Mouse (Mus musculus) hindbrain, postnatal 0 days (tissue): ENCODE measurements at regions not wholly inside any gene's neighbourhood (a gene's known extent, or its start where the extent isn't known, plus 50 kb on each side); places are given as distances from the start of the nearest gene placed in this dataset.

Source experiments
- ATAC-seq: fragments of 200-750 bp; cut with Nextera tagmentation; 2 replicates; pipeline ENCODE4 v1.8.0; 2017; ENCODE audit warnings: mild to moderate bottlenecking, moderate TSS enrichment, moderate library complexity
- DNase-seq: peaks from one replicate; pipeline ENCODE4 v3.0.0-alpha.2; 2015; ENCODE audit warnings: low spot score
- H3K27ac ChIP-seq: fragments of 300-500 bp; sonication (generic); 2 replicates; pipeline ENCODE4 v1.5.1; 2014; ENCODE audit warnings: mild to moderate bottlenecking
- H3K27me3 ChIP-seq: fragments of 300-500 bp; sonication (generic); 2 replicates; pipeline ENCODE4 v1.6.1; 2014; ENCODE audit warnings: low read length, mixed read lengths; ENCODE audit not compliant: insufficient read depth
- H3K36me3 ChIP-seq: fragments of 300-500 bp; sonication (generic); 2 replicates; pipeline ENCODE4 v1.6.1; 2014; ENCODE audit warnings: low read length, mixed read lengths; ENCODE audit not compliant: insufficient read depth
- H3K4me1 ChIP-seq: fragments of 300-500 bp; sonication (generic); 2 replicates; pipeline ENCODE4 v1.6.1; 2014; ENCODE audit warnings: antibody characterized with exemption, low read length, mixed read lengths; ENCODE audit not compliant: insufficient read depth
- H3K4me2 ChIP-seq: fragments of 300-500 bp; sonication (generic); 2 replicates; pipeline ENCODE4 v1.6.1; 2014; ENCODE audit warnings: low read depth, mild to moderate bottlenecking, low read length, moderate library complexity, mixed read lengths
- H3K4me3 ChIP-seq: fragments of 300-500 bp; sonication (generic); 2 replicates; pipeline ENCODE4 v1.5.1; 2014; ENCODE audit warnings: low read length
- H3K9ac ChIP-seq: fragments of 300-500 bp; sonication (generic); replicated peaks from 2 replicates; pipeline ENCODE4 v1.6.1; 2014; ENCODE audit warnings: mild to moderate bottlenecking, low read length, moderate library complexity, mixed read lengths
- H3K9me3 ChIP-seq: fragments of 300-500 bp; sonication (generic); 2 replicates; pipeline ENCODE4 v1.6.1; 2016; ENCODE audit warnings: low read length, mixed read lengths
- CTCF ChIP-seq: IDR thresholded peaks from 2 replicates; pipeline ENCODE4 v1.5.1; 2016; ENCODE audit warnings: antibody characterized with exemption, control low read depth, low read depth
- WGBS: fragments of 180-500 bp; shearing (Covaris S2); extraction: QIAGEN DNeasy Blood & Tissue Kit; methylation state at CpG from one replicate; pipeline ENCODE4 v1.1.7; 2014; 5-methylcytosine and 5-hydroxymethylcytosine counted together

- 17% methylated on average over 5 of the region's 5 CpGs for WGBS
- Histone ChIP-seq H3K4me2 (no peak overlapping the region), H3K9ac (no peak overlapping the region), H3K27me3 (no peaks in the 10 kb centered on the region), H3K4me3 (no peak overlapping the region), H3K9me3 (no peaks in the 10 kb centered on the region), H3K27ac (no peak overlapping the region), H3K36me3 (no peaks in the 10 kb centered on the region), H3K4me1 (no peaks in the 10 kb centered on the region)
- DNase-seq: no peak
- ATAC-seq: no peak
- TF ChIP-seq CTCF: no peak
These were observed 50.0 kb upstream of the Atp1b1 start for GRCm38 (mm10) chr1:164508106-164508505.
